Mouse (Mus musculus) liver, embryonic 14.5 days (tissue): ENCODE data around the gene Rxra. TPM values are rescaled to one million over a fixed set of nuclear protein-coding genes. Genes with fewer than 3 reads are reported as not detected.

Experiments used
- ATAC-seq: fragments of 200-750 bp; cut with Nextera tagmentation; 2 replicates; pipeline ENCODE4 v1.8.0; 2017; ENCODE audit warnings: moderate number of reproducible peaks, mild to moderate bottlenecking, moderate library complexity; ENCODE audit not compliant: insufficient read depth
- DNase-seq, 3 experiments: peaks; one replicate each; pipeline ENCODE4 v3.0.0-alpha.2; 2012 to 2013; ENCODE audit warnings: low read depth in 3 of 3, low spot score in 3 of 3
- H3K27ac ChIP-seq: fragments of 300-500 bp; sonication (generic); 2 replicates; pipeline ENCODE4 v1.5.1; 2014; ENCODE audit warnings: moderate library complexity, mild to moderate bottlenecking, control low read depth, inconsistent platforms
- H3K27me3 ChIP-seq: fragments of 300-500 bp; sonication (generic); 2 replicates; pipeline ENCODE4 v1.6.1; 2014; ENCODE audit warnings: mild to moderate bottlenecking, low read length, moderate library complexity; ENCODE audit not compliant: control insufficient read depth, insufficient read depth
- H3K36me3 ChIP-seq: fragments of 300-500 bp; sonication (generic); replicated peaks from 2 replicates; pipeline ENCODE4 v1.6.1; 2014; ENCODE audit warnings: low read depth; ENCODE audit not compliant: control insufficient read depth, insufficient read depth
- H3K4me1 ChIP-seq, 2 experiments: fragments of 200-500 bp in 1 of 2; fragments of 300-500 bp in 1 of 2; sonication (generic) in 1 of 2; replicated peaks; 2 replicates each; pipeline ENCODE4 v1.6.1; 2012 to 2014; ENCODE audit warnings: antibody characterized with exemption in 1 of 2, inconsistent platforms in 1 of 2, low read length in 1 of 2; ENCODE audit not compliant: control insufficient read depth in 2 of 2, insufficient read depth in 2 of 2
- H3K4me2 ChIP-seq: fragments of 300-500 bp; sonication (generic); 2 replicates; pipeline ENCODE4 v1.6.1; 2014; ENCODE audit warnings: low read depth, mild to moderate bottlenecking, control low read depth, moderate library complexity
- H3K4me3 ChIP-seq, 2 experiments: fragments of 200-500 bp in 1 of 2; fragments of 300-500 bp in 1 of 2; sonication (generic) in 1 of 2; 2 replicates each; pipeline ENCODE4 v1.5.1; 2012 to 2014; ENCODE audit warnings: low read depth in 2 of 2, low read length in 2 of 2, mild to moderate bottlenecking in 2 of 2, control low read depth in 1 of 2, inconsistent platforms in 1 of 2, moderate library complexity in 1 of 2; ENCODE audit not compliant: insufficient read depth in 1 of 2
- H3K9ac ChIP-seq: fragments of 300-500 bp; sonication (generic); replicated peaks from 2 replicates; pipeline ENCODE4 v1.6.1; 2014; ENCODE audit warnings: mild to moderate bottlenecking, control low read depth, moderate library complexity
- H3K9me3 ChIP-seq: fragments of 300-500 bp; sonication (generic); 2 replicates; pipeline ENCODE4 v1.6.1; 2016; ENCODE audit warnings: low read length, mixed read lengths; ENCODE audit not compliant: control insufficient read depth
- CTCF ChIP-seq: IDR thresholded peaks from 2 replicates; pipeline ENCODE4 v1.5.1; 2016; ENCODE audit warnings: antibody characterized with exemption, low read depth, control low read depth
- EP300 ChIP-seq: IDR thresholded peaks from 2 replicates; pipeline ENCODE4 v1.6.1; 2016; ENCODE audit warnings: antibody characterized with exemption, low read depth
- WGBS: fragments of 180-500 bp; shearing (Covaris S2); extraction: QIAGEN DNeasy Blood & Tissue Kit; methylation state at CpG from one replicate; pipeline ENCODE4 v1.1.7; 2014; ENCODE audit not compliant: insufficient replicate concordance; 5-methylcytosine and 5-hydroxymethylcytosine counted together
- polyA plus RNA-seq, 2 experiments: library from polyadenylated mRNA; depleted of rRNA in 1 of 2; stranded (reverse) in 1 of 2; unstranded in 1 of 2; fragments of >200 nt; fragmentation: Nextera tagmentation in 1 of 2; extraction: Ambion mirVana in 1 of 2; gene quantifications; 2 replicates each; pipeline versions ENCODE4 v1.2.1 to v1.2.3; 2012 to 2014

The Rxra gene
- polyA plus RNA-seq, 2 experiments: 2.4 to 7.5 TPM

DNA sequence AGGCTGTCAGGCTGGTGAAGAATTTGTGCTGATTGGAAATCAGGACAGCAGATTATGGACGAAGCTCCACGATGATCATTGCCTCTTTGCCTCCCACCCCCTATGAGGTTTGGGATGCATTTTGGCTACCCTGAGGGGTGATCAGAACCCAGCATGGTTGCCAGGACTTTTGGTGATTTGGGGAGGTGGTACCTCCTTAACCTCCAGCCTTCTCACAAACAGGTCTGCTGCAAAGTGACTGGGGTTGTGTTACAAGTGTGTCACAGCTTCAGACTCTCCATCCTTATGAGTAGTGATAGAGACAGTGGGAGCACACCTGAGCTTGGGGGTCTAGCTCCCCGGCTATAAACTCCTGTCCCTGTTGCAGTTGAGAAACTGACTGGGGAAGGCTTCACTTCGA, 2.1 kb downstream of the Rxra start:
- Histone ChIP-seq H3K4me3 (peak overlapping the region; percentile 75 to 76), H3K4me1 (peaks cover 0 to 27% of the 10 kb centered on the region in 2 experiments; a peak in 2 of 4 replicates), H3K9me3 (no peaks in the 10 kb centered on the region), H3K27me3 (peaks cover 9% of the 10 kb centered on the region), H3K9ac (no peak overlapping the region), H3K36me3 (no peaks in the 10 kb centered on the region), H3K4me2 (peak overlapping the region; percentile 85), H3K27ac (no peak overlapping the region)
- DNase-seq: no peak
- ATAC-seq: no peak
- 39% methylated on average over 4 of the region's 4 CpGs for WGBS
- no peak for TF ChIP-seq CTCF
- no peak for TF ChIP-seq EP300

DNA sequence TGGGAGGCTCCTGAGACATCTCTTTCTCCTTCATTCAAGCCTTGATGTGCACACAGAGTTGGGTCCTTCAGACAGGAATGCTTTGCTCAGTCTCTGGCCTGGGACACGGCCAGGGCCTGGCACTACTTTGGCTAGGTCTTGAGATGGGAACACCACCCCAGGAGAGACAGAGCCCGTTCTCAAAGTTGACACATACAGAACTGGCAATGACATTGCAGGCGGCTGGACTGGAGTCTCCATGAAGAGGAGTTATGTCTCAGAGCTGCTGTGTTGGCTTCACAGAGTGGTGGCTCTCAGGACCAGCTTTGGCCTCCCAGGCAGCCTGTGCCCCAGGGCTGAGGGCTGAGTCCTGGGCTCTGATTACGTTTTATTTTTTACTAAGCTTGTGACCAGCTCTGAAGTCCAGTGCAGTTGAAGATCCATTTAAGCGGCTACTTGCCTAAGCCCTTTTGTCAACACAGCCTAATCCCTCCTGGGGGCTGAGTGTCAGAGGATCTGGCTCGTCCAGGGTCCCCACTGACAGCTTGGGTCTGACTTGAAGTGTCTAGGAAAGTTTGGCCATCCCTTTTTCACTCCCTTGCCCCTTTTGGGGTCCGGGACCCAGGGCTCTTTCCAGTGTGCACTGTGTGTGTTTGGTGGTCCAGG, 2.7 kb downstream of the Rxra start:
- Histone ChIP-seq H3K4me3 (0 out of 4 replicates have a peak overlapping the region, but pooled peaks of 1 of the 2 experiments have one; percentile 8), H3K9ac (no peak overlapping the region), H3K36me3 (no peaks in the 10 kb centered on the region), H3K27ac (no peak overlapping the region), H3K27me3 (peaks cover 9% of the 10 kb centered on the region), H3K9me3 (no peaks in the 10 kb centered on the region), H3K4me1 (peaks cover 0 to 27% of the 10 kb centered on the region in 2 experiments; a peak in 2 of 4 replicates), H3K4me2 (peak overlapping the region; percentile 85)
- ATAC-seq (no peak), DNase-seq (no peak)
- 56% methylated on average over 7 of the region's 7 CpGs for WGBS
- no peak for TF ChIP-seq CTCF
- TF ChIP-seq EP300: no peak

DNA sequence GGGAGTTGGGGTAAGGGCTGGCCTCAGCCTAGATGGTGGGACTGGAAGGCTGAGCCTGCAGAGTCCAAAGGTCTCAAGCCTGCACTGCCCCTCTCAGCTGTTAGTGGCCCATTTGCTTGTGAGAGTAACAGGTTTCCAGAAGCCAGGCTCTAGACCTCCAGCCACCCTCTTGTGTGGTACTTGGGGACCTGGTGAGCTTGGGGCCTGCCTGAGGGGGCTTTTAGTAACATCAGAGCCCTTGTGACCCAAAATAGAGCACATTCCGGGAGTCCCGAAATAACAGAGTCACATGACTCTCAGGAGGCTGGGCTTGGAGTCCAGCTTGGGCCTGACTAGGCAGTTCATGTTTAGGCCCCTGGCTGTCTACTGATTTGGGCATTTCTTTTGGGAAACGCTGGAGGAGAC, 3.4 kb downstream of the Rxra start:
- ATAC-seq (no peak), DNase-seq (no peak)
- no peaks in the 10 kb centered on the region for H3K36me3 ChIP-seq
- peak overlapping the region in 1 of 2 experiments; percentile 8; a peak in 1 of 4 replicates for H3K4me3 ChIP-seq
- WGBS: 42% methylated on average over 3 of the region's 3 CpGs
- 0 out of 2 replicates have a peak overlapping the region, but pooled peaks have one; percentile 17 for H3K27ac ChIP-seq
- TF ChIP-seq EP300 (no peak), CTCF (no peak)
- H3K4me1 ChIP-seq: peaks cover 0 to 27% of the 10 kb centered on the region in 2 experiments; a peak in 2 of 4 replicates
- no peaks in the 10 kb centered on the region for H3K9me3 ChIP-seq
- H3K4me2 ChIP-seq: peak overlapping the region; percentile 85
- peaks cover 9% of the 10 kb centered on the region for H3K27me3 ChIP-seq
- 0 out of 2 replicates have a peak overlapping the region, but pooled peaks have one; percentile 13 for H3K9ac ChIP-seq

DNA sequence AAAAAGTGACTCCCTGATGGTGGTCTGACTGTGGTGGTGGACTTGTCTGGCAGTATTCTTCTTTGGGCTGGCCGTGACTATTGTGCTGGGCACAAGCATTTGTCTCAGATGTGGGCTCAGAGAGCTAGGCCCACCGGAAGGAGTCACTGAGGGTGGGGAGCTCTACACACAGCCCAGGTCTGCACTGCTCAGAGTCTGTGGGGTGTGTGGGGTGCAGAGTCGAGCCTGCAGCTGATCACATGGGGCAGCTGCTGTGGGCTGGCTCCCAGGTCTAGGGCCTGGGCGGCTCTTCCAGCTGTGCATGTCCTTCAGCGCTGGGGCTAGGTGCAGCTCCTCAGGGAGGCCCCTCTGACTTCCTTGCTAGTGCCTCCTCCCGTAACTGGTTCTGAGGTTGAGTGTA, 3.8 kb downstream of the Rxra start:
- DNase-seq: no peak
- Histone ChIP-seq H3K9me3 (no peaks in the 10 kb centered on the region), H3K9ac (no peak overlapping the region), H3K4me3 (no peak overlapping the region), H3K36me3 (no peaks in the 10 kb centered on the region), H3K4me2 (peak overlapping the region; percentile 85), H3K27me3 (peaks cover 9% of the 10 kb centered on the region), H3K4me1 (peaks cover 0 to 27% of the 10 kb centered on the region in 2 experiments; a peak in 2 of 4 replicates), H3K27ac (no peak overlapping the region)
- ATAC-seq: peak; percentile 20; the same call in 1 of the 2 replicates
- TF ChIP-seq CTCF (no peak), EP300 (no peak)
- WGBS: 50% methylated on average over 6 of the region's 6 CpGs

DNA sequence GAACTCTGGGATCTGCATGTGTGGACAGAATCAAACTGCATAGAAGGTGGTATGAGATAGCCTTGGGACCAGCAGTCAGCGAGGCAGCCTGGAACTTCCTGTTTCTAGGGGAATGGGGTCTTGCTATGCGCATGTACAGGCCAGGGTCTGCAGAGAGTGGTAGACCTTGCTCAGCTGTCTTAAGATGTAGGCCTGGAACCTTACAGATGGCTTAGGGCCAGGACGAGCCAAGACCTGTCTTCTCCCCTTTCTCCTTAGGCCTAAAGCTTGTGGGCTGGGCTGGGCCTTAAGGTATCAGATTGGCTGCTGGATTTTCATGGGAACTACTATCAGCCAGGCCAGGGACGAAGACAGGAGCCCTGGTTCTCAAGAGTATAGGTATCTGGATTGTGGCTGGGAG, 4.4 kb downstream of the Rxra start:
- DNase-seq (no peak), ATAC-seq (no peak)
- Histone ChIP-seq H3K9ac (no peak overlapping the region), H3K9me3 (no peaks in the 10 kb centered on the region), H3K4me2 (no peak overlapping the region; the same call in 1 of the 2 replicates), H3K27ac (no peak overlapping the region), H3K27me3 (peaks cover 9% of the 10 kb centered on the region), H3K4me1 (peaks cover 0 to 22% of the 10 kb centered on the region in 2 experiments; a peak in 2 of 4 replicates), H3K4me3 (no peak overlapping the region), H3K36me3 (no peaks in the 10 kb centered on the region)
- TF ChIP-seq EP300: no peak
- no peak for TF ChIP-seq CTCF
- 49% methylated on average over 4 of the region's 4 CpGs for WGBS
